Mouse (Mus musculus): ENCODE measurements at regions not wholly inside any gene's neighbourhood (a gene's known extent, or its start where the extent isn't known, plus 50 kb on each side); places are given as distances from the start of the nearest gene placed in this dataset.

DNA sequence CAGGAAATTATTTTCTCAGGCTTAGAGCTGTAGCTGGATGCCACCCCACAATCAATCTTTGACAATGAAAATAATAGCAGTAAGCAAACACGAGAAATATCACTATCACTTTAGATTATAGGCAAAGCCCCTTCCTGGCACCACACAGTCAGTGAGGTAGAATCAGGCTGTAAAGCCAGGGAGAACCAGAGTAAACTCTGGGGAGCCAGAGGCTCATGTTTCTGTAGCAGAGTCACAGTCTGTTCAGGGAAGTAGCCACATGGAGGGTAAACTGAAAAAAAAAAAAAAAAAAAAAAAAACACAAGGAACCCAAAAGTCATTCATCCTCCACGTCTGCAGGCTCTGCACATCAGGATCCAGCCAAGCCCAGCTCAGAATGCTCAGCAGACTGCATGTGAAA lies 73.6 kb upstream of the Kctd3 start:
- no peak for DNase-seq

DNA sequence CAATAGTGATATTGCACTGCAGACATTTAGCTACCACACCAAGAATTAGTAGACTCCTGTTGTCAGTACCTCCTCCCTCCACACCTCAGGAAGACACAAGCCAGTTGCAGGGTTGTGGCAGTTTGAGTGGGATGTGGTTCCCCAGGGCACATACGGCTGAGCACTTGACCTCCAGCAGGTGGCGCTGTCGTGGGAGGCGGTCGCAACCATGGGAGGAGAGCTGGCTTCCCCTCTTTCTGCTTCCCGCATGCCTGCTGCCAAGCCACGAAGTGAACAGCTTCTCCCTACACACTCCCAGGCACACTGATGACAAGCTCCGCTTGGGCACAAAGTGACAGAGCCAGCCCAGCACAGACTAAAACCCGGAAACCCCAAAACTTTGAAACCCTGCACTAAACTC lies 73.2 kb upstream of the Kctd3 start:
- DNase-seq, result peak; percentile 23

GRCm38 (mm10) chr1:189079451-189080410 lies 72.1 kb upstream of the Kctd3 start:
- DNase-seq, result no peak

- no peak for DNase-seq
Measured at GRCm38 (mm10) chr1:189077861-189078260, 70.2 kb upstream of the Kctd3 start.

DNA sequence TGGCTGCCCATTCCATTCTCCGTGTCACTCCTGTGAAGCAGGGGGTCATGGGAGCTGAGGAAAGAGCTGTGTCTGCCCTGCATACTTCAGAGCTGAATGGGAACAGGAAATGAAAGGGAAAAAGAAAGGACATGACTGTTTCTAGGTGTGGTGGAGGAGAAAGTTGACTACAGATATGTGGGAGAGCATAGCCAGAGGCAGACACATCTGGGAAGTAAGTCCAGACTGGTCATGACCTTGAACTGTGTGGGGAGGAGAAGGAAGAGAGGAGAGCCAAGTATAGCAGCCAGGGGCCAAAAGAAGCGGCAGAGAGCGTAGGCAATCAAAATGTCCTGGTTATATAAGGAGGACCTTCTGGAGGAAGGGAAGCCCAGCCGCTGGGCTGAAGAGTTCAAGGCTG lies 68.6 kb upstream of the Kctd3 start:
- DNase-seq, result no peak

- no peak for DNase-seq
Measured at GRCm38 (mm10) chr1:189075671-189076070, 68.0 kb upstream of the Kctd3 start.

DNA sequence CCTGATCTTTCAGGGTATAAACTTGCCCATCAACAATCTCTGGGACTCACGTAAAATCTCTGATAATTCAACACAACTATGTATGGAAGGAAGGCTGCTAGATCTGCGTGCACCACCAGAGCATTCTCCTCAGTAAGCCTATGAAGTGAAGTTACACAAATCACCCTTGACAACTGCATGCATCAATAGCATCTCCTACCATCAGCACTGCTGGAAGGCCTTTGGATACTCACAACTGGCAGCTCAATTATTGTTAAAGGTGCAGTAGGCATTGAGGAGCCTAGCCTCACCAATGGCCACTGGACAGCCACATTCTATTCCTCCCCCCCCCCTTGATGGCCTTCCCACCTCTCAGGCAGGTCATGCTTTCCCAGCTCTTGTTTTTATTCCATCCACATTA lies 64.9 kb upstream of the Kctd3 start:
- DNase-seq, result no peak

- DNase-seq, result no peak
Measured at GRCm38 (mm10) chr1:189068204-189068603, 60.6 kb upstream of the Kctd3 start.

DNA sequence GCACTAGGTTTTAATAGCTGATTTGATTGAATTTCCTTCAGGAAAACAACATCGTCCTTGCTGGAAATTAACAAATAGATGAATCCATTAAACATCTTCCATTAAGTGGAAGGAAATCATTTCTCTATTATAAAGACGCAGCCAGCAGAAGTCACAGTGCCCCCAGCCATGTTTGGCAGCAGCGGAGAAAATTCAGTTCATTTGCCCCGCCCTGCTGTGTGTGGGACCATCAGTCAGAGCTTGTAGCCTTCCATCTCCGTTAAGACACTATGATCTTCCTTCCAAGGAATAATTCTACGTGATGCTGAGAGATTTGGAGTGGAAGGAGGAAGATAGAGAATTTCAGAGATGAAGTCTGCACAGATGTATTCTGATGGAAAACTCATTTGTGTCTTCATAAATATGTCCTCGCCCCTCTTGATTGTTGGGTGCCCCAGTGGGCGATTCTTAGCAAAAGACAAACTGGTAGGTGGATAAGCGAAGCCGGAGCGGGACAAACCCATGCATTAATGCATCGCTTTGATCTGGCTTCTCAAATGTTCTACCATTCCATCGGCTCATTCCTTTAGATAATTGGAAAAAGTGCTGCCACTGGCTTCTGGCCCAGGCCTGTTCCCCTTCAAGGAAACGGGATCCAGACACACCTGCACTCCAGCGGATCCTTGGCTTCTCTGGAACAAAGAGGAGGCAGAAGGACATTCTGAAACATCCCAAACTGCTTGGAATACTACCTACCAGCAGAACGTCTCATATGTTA lies 59.7 kb upstream of the Kctd3 start:
- no peak for DNase-seq

GRCm38 (mm10) chr1:189066446-189067151 lies 59.0 kb upstream of the Kctd3 start:
- no peak for DNase-seq

DNA sequence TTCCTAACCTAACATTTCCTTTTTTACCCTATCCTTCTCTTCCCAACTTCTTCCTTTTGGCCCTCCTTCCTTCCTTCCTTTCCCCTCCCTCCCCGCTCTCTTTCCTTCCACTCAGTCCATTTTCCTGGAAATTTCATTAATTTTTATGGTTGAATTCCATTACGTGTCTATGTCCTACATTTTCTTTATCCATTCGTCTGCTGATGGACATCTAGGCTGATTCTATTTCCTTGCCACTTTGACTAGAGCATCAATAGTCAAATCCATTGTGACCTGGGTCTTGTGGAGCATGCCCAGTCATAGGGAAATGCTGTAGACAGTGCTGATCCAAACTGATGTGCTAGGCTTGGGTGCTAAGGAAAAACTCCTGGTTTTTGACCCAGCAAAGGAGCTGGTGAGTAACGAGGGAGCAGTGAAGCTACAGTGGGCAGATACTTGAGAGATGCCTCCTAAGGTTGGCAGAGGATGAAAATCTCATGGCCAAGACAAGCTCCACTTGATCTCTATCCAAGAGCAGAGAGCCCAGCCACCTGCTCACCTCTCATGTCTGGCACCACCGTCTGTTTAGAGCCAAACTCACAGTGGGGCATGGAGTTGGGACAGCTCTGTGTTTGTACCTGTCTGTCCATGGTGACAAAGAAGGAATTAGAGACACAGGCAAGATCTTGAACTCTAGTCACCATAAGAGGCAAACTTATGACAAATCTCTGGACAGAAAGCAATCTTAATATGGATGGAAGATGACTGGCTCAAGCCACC lies 57.7 kb upstream of the Kctd3 start:
- DNase-seq, result peak; percentile 90

DNA sequence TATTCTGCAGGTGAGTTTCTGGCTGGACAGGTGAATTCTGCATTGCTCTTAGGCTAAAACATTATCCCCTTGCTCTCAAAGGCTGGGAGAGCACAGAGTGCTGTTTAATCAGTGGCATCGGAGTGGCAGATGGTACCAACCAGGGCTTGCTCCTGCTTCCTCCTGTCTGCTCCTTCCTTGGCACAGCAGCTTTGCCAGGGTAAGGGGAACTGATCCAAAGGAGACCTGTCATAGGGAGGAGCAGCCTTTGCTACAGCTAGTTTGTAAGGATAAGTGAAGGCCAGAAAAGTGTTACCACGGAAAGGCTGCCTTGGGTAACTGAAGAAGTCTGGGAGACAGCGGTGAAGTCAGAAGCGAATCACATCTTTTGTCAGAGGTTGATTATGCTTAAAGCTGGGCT lies 57.0 kb upstream of the Kctd3 start:
- DNase-seq, result peak; percentile 82

- peak; percentile 58 for DNase-seq
Measured at GRCm38 (mm10) chr1:189063699-189064098, 56.1 kb upstream of the Kctd3 start.

DNA sequence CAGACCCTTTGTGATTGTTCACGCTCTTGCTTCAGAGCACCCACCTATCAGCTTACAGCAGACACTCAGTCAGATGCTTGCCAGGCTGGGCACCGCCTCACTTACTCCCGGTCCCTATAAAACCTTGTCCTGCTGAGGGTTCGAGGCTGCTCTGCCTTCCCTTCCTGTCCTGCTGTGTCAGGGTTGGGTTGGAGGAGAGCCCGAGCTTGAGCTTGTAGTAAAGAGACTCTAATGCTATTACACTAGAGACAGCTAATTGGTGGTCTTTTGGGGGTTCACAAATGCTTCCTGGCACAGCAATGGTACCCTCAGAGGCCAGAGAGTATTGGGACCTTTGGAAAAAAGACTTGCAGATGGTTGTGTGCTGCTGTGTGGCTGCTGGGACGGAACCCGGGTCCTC lies 55.6 kb upstream of the Kctd3 start:
- DNase-seq, result no peak

Data from cerebellum, adult 11 months (tissue).